Mouse (Mus musculus) lung, embryonic 15.5 days (tissue): ENCODE results near the gene Psme2b. TPM values are rescaled to one million over a fixed set of nuclear protein-coding genes. Genes with fewer than 3 reads are reported as not detected.

ENCODE experiments used
- ATAC-seq: fragments of 200-750 bp; cut with Nextera tagmentation; 2 replicates; pipeline ENCODE4 v1.8.0; 2017; ENCODE audit warnings: moderate number of reproducible peaks, borderline replicate concordance; ENCODE audit not compliant: low FRiP score, low TSS enrichment; ENCODE audit errors: extremely low read depth
- H3K27ac ChIP-seq: fragments of 300-500 bp; sonication (generic); 2 replicates; pipeline ENCODE4 v1.5.1; 2015; ENCODE audit warnings: moderate library complexity, mild to moderate bottlenecking, inconsistent platforms
- H3K27me3 ChIP-seq: fragments of 300-500 bp; sonication (generic); 2 replicates; pipeline ENCODE4 v1.6.1; 2015; ENCODE audit warnings: inconsistent platforms
- H3K36me3 ChIP-seq: fragments of 300-500 bp; sonication (generic); 2 replicates; pipeline ENCODE4 v1.6.1; 2015; ENCODE audit warnings: inconsistent platforms
- H3K4me1 ChIP-seq: fragments of 300-500 bp; sonication (generic); 2 replicates; pipeline ENCODE4 v1.6.1; 2015; ENCODE audit warnings: inconsistent platforms
- H3K4me2 ChIP-seq: fragments of 300-500 bp; sonication (generic); 2 replicates; pipeline ENCODE4 v1.6.1; 2015; ENCODE audit warnings: inconsistent platforms, mild to moderate bottlenecking, moderate library complexity
- H3K4me3 ChIP-seq: fragments of 300-500 bp; sonication (generic); 2 replicates; pipeline ENCODE4 v1.5.1; 2015; ENCODE audit warnings: mild to moderate bottlenecking, inconsistent platforms
- H3K9ac ChIP-seq: fragments of 300-500 bp; sonication (generic); 2 replicates; pipeline ENCODE4 v1.6.1; 2015; ENCODE audit warnings: inconsistent platforms
- H3K9me3 ChIP-seq: fragments of 300-500 bp; sonication (generic); 2 replicates; pipeline ENCODE4 v1.6.1; 2016; ENCODE audit warnings: inconsistent platforms
- WGBS: fragments of 180-500 bp; shearing (Covaris S2); methylation state at CpG from one replicate; pipeline ENCODE4 v1.1.7; 2015; 5-methylcytosine and 5-hydroxymethylcytosine counted together
- polyA plus RNA-seq: library from polyadenylated mRNA; unstranded; fragments of >200 nt; fragmentation: Nextera tagmentation; extraction: Ambion mirVana; gene quantifications from 2 replicates; pipeline ENCODE4 v1.2.1, GENCODE M21; 2015

The Psme2b gene
- polyA plus RNA-seq, 1 experiment from 2014 or later = 2.8 TPM

DNA sequence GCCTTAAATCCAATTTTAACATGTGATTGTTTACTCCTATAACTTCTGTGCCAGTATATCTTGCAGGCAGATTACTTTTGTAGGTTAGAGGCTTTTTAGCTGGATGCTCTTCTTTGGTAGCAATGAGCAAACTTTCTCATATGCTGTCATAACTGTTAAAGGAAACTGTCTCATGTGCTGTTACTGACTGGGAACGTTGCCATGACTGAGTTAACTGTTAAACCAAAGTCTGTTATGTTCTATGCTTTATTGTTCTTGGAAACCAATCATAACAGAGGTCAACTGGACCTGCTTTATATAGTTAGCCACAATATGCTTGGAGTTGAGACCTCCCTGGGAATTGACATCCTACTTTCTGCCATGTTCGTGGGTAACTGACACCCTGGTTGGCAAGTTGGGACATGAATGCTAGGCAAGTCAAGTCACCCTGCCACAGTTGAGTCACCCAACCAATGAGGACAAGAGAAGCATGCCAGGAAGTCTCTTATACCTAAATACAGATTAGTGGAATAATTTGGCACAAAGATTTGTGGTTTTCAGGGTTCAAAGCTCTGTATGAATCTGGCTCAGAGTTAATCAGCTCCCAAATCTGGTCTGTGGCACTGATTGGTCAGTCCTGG, 47.1 kb downstream of the Psme2b start:
- no peaks in the 10 kb centered on the region for H3K9me3 ChIP-seq
- no peaks in the 10 kb centered on the region for H3K36me3 ChIP-seq
- no peaks in the 10 kb centered on the region for H3K27me3 ChIP-seq
- no peak for ATAC-seq
- no peak overlapping the region for H3K4me3 ChIP-seq
- no peaks in the 10 kb centered on the region for H3K4me1 ChIP-seq
- 70% methylated on average over 2 of the region's 2 CpGs for WGBS
- no peak overlapping the region for H3K9ac ChIP-seq
- no peak overlapping the region for H3K27ac ChIP-seq
- H3K4me2 ChIP-seq = no peak overlapping the region

Other genes with a start within 250 kb of the Psme2b start
- gene Rack1, start 145.9 kb downstream of the Psme2b start, polyA plus RNA-seq = 699 and 713 TPM in 2 replicates
- 5.4 and 5.7 TPM in 2 replicates for gene Trim41, start 128.8 kb downstream of the Psme2b start, polyA plus RNA-seq
- 0.54 and 1.1 TPM in 2 replicates for gene Trim7, start 120.0 kb downstream of the Psme2b start, polyA plus RNA-seq
- gene Gm12184, start 119.5 kb downstream of the Psme2b start, polyA plus RNA-seq = 3.0 and 8.2 TPM in 2 replicates
- gene Irgm1, start 74.5 kb downstream of the Psme2b start, polyA plus RNA-seq = 9.6 and 11.8 TPM in 2 replicates
- gene Gm5431, start 44.0 kb downstream of the Psme2b start, polyA plus RNA-seq = 0.25 and 0.30 TPM in 2 replicates
- 0.05 TPM in 1 of 2 replicates, not detected in the other for gene Olfr56, start 32.7 kb upstream of the Psme2b start, polyA plus RNA-seq
- gene 9930111J21Rik1, start 33.2 kb upstream of the Psme2b start, polyA plus RNA-seq = 0.45 and 0.69 TPM in 2 replicates
- gene Gm12185, start 46.0 kb upstream of the Psme2b start, polyA plus RNA-seq = 0.05 TPM in 1 of 2 replicates, not detected in the other
- gene Tgtp1, start 48.0 kb upstream of the Psme2b start, polyA plus RNA-seq = 0.52 and 2.0 TPM in 2 replicates
- gene 9930111J21Rik2, start 105.1 kb upstream of the Psme2b start, polyA plus RNA-seq = 0.55 and 1.1 TPM in 2 replicates
- gene Tgtp2, start 118.0 kb upstream of the Psme2b start, polyA plus RNA-seq = 0.72 and 1.3 TPM in 2 replicates
- gene Ifi47, start 130.4 kb upstream of the Psme2b start, polyA plus RNA-seq = 2.6 and 3.1 TPM in 2 replicates
- not detected in 2 replicates for gene Olfr1396, start 168.7 kb upstream of the Psme2b start, polyA plus RNA-seq
- not detected in 2 replicates for gene Olfr1395, start 196.1 kb upstream of the Psme2b start, polyA plus RNA-seq
- gene Olfr1394, start 208.2 kb upstream of the Psme2b start, polyA plus RNA-seq = not detected in 2 replicates
- 0.48 and 1.1 TPM in 2 replicates for gene Btnl9, start 241.0 kb upstream of the Psme2b start, polyA plus RNA-seq